Mouse (Mus musculus) heart, adult 9 months (tissue): ENCODE measurements around the gene Sprr2f.

Experiments
- DNase-seq, 2 experiments: peaks; one replicate each; pipeline ENCODE4 v3.0.0; 2022; ENCODE audit warnings: low spot score in 2 of 2

The Sprr2f gene

GRCm38 (mm10) chr3:92364887-92365286 lies at the start of gene Sprr2f:
Sprr2f (plus strand) TSS chr3:92365187.
- no peak for DNase-seq

- no peak for DNase-seq
These were observed 48.7 kb upstream of the Sprr2f start, which contains the start of gene Sprr2b for GRCm38 (mm10) chr3:92316320-92316719. Sprr2b (plus strand) TSS chr3:92316620.

GRCm38 (mm10) chr3:92317384-92317783 lies 47.6 kb upstream of the Sprr2f start:
- DNase-seq = no peak

- DNase-seq = no peak
These were observed 28.7 kb upstream of the Sprr2f start for GRCm38 (mm10) chr3:92336278-92336677.

GRCm38 (mm10) chr3:92338840-92339239 lies 26.1 kb upstream of the Sprr2f start, which contains the start of gene Sprr2d:
Sprr2d (plus strand) TSS chr3:92339140.
- DNase-seq = no peak

GRCm38 (mm10) chr3:92351843-92352242 lies 13.1 kb upstream of the Sprr2f start, which contains the start of gene Sprr2e:
Sprr2e (plus strand) TSS chr3:92352143.
- DNase-seq = no peak

GRCm38 (mm10) chr3:92361619-92362018 lies 3.4 kb upstream of the Sprr2f start:
- no peak for DNase-seq

- no peak for DNase-seq
These were observed 8.6 kb downstream of the Sprr2f start for GRCm38 (mm10) chr3:92373613-92374012.

GRCm38 (mm10) chr3:92385385-92385784 lies 20.4 kb downstream of the Sprr2f start, which contains the start of gene Sprr2h:
Sprr2h (plus strand) TSS chr3:92385685.
- no peak for DNase-seq

GRCm38 (mm10) chr3:92394301-92394700 lies 29.3 kb downstream of the Sprr2f start:
- no peak for DNase-seq

- no peak for DNase-seq
These were observed 42.7 kb downstream of the Sprr2f start, which contains the start of gene Sprr2i for GRCm38 (mm10) chr3:92407691-92408090. Sprr2i (plus strand) TSS chr3:92407991.
